Comparison of ENCODE assay signal across 16 mouse cellular contexts in genomic region chr13:42054138-42054537, GRCm38 (mm10). TPM values are rescaled to one million over a fixed set of nuclear protein-coding genes. Genes with fewer than 3 reads are reported as not detected.
DNase-seq lines count a peak whose midpoint lies in the region; ATAC-seq and TF ChIP-seq lines count a peak whose summit lies in the region.
"Had no signal": no experiment of that assay in that cellular context is flagged by ENCODE, and none has a peak within 500 bp of the region (broad histone marks: within the 10 kb centered on the region; RNA-seq: fewer than 3 reads in every experiment).

No protein-coding gene starts in this region.

- H3K36me3 ChIP-seq in forebrain, embryonic 14.5 days (ENCODE audit: control insufficient read depth, insufficient read depth, low read length): peaks cover 19% of the 10 kb centered on the region
- H3K36me3 ChIP-seq in forebrain, embryonic 13.5 days (ENCODE audit: poor library complexity, severe bottlenecking): peaks cover 22% of the 10 kb centered on the region
- H3K36me3 ChIP-seq in lung, postnatal 0 days (ENCODE audit: insufficient read depth, low read length): peaks cover 18% of the 10 kb centered on the region; the same call in 1 of the 2 replicates
- H3K36me3 ChIP-seq in liver, embryonic 15.5 days (replicated peaks): peaks cover 11% of the 10 kb centered on the region; the same call in 1 of the 2 replicates
- 0 out of 2 replicates have a peak, but pooled peaks cover 3% of the 10 kb centered on the region for H3K36me3 ChIP-seq in thymus, adult 2 months (ENCODE audit: control insufficient read depth, insufficient read depth, low read length)

- no peak for DNase-seq in forebrain, embryonic 14.5 days (ENCODE audit: low spot score)
- DNase-seq in lung, postnatal 0 days (ENCODE audit: low spot score): peak; percentile 24
- DNase-seq in lung, postnatal 10 days: no peak
- peak; percentile 48 for DNase-seq in c-Kit-positive CD71-positive TER-119-negative erythroid progenitor cells, embryonic 14.5 days (ENCODE audit: low read depth)
- no peak for DNase-seq in cerebellum, adult 8-10 months
- no peak for DNase-seq in thymus, adult 2 months
- DNase-seq: cerebellum, adult 9-10 months; kidney, adult 18-20 months; kidney, postnatal 36 days; liver, embryonic 13.5 days; right cerebral cortex, postnatal 14 days; thymus, postnatal 36 days had no signal

- no peak for TF ChIP-seq EP300 in lung, postnatal 0 days (IDR thresholded peaks at IDR 0.05)

- H3K27me3 ChIP-seq in forebrain, embryonic 14.5 days (replicated peaks; ENCODE audit: control insufficient read depth, insufficient read depth, low read length): no peaks in the 10 kb centered on the region
- H3K27me3 ChIP-seq in forebrain, embryonic 13.5 days: no peaks in the 10 kb centered on the region
- H3K27me3 ChIP-seq in lung, postnatal 0 days (replicated peaks; ENCODE audit: insufficient read depth, low read length): no peaks in the 10 kb centered on the region
- H3K27me3 ChIP-seq in liver, embryonic 15.5 days: no peaks in the 10 kb centered on the region
- H3K27me3 ChIP-seq in thymus, adult 2 months (ENCODE audit: control insufficient read depth, insufficient read depth, low read length): no peaks in the 10 kb centered on the region
- H3K27me3 ChIP-seq: forebrain, embryonic 15.5 days; liver, embryonic 13.5 days had no signal

- no peak overlapping the region for H3K4me3 ChIP-seq in forebrain, embryonic 14.5 days (ENCODE audit: low read depth, low read length)
- H3K4me3 ChIP-seq in forebrain, embryonic 13.5 days: no peak overlapping the region
- no peak overlapping the region for H3K4me3 ChIP-seq in lung, postnatal 0 days (ENCODE audit: low read depth, low read length)
- H3K4me3 ChIP-seq in liver, embryonic 15.5 days (replicated peaks): 0 out of 2 replicates have a peak overlapping the region, but pooled peaks have one; percentile 2
- H3K4me3 ChIP-seq in thymus, adult 2 months (ENCODE audit: control insufficient read depth, insufficient read depth, low read length): no peak overlapping the region

- TF ChIP-seq CTCF in lung, postnatal 0 days (IDR thresholded peaks at IDR 0.05): no peak
- no peak for TF ChIP-seq CTCF in thymus, adult 2 months (IDR thresholded peaks at IDR 0.05; ENCODE audit: borderline replicate concordance, control insufficient read depth, extremely low read depth, insufficient read depth, low read length, poor library complexity)

- no peak for ATAC-seq in forebrain, embryonic 14.5 days
- no peak for ATAC-seq in forebrain, embryonic 13.5 days
- no peak for ATAC-seq in lung, postnatal 0 days
- ATAC-seq in liver, embryonic 15.5 days (ENCODE audit: insufficient read depth): no peak
- ATAC-seq: forebrain, embryonic 15.5 days had no signal

- no peaks in the 10 kb centered on the region for H3K9me3 ChIP-seq in forebrain, embryonic 14.5 days (replicated peaks; ENCODE audit: control insufficient read depth, low read length)
- no peaks in the 10 kb centered on the region for H3K9me3 ChIP-seq in forebrain, embryonic 13.5 days (replicated peaks)
- no peaks in the 10 kb centered on the region for H3K9me3 ChIP-seq in lung, postnatal 0 days (ENCODE audit: low read length)
- no peaks in the 10 kb centered on the region for H3K9me3 ChIP-seq in liver, embryonic 15.5 days (replicated peaks)
- H3K9me3 ChIP-seq: forebrain, embryonic 15.5 days; liver, embryonic 13.5 days had no signal

- no peak for TF ChIP-seq POLR2A in thymus, adult 2 months (IDR thresholded peaks at IDR 0.05; ENCODE audit: control insufficient read depth, extremely low read depth, insufficient read depth, low read length, poor library complexity)

- peaks cover 10% of the 10 kb centered on the region for H3K4me1 ChIP-seq in forebrain, embryonic 14.5 days (ENCODE audit: control insufficient read depth, insufficient read depth, low read length)
- peaks cover 35% of the 10 kb centered on the region for H3K4me1 ChIP-seq in forebrain, embryonic 13.5 days
- H3K4me1 ChIP-seq in lung, postnatal 0 days (ENCODE audit: insufficient read depth, low read depth, low read length): no peaks in the 10 kb centered on the region; the same call in 1 of the 2 replicates
- peaks cover 46% of the 10 kb centered on the region for H3K4me1 ChIP-seq in liver, embryonic 15.5 days (replicated peaks)
- peaks cover 3% of the 10 kb centered on the region; the same call in 1 of the 2 replicates for H3K4me1 ChIP-seq in thymus, adult 2 months (replicated peaks; ENCODE audit: control insufficient read depth, insufficient read depth, low read length)

- peak overlapping the region; percentile 86; the same call in 1 of the 2 replicates for H3K4me2 ChIP-seq in forebrain, embryonic 14.5 days (ENCODE audit: low read length)
- H3K4me2 ChIP-seq in forebrain, embryonic 13.5 days: no peak overlapping the region
- no peak overlapping the region for H3K4me2 ChIP-seq in lung, postnatal 0 days (replicated peaks; ENCODE audit: low read depth, low read length)
- peak overlapping the region; percentile 98; the same call in 1 of the 2 replicates for H3K4me2 ChIP-seq in liver, embryonic 15.5 days

- WGBS in forebrain, embryonic 14.5 days: 50% methylated on average over 3 of the region's 3 CpGs
- WGBS in forebrain, embryonic 13.5 days: 57% methylated on average over 3 of the region's 3 CpGs
- WGBS in lung, postnatal 0 days: 35% methylated on average over 3 of the region's 3 CpGs
- 7% methylated on average over 3 of the region's 3 CpGs for WGBS in liver, embryonic 15.5 days (ENCODE audit: insufficient replicate concordance)
- WGBS in thymus, adult 2 months: 92% methylated on average over 3 of the region's 3 CpGs

- no peak overlapping the region for H3K9ac ChIP-seq in forebrain, embryonic 14.5 days (ENCODE audit: low read length)
- no peak overlapping the region for H3K9ac ChIP-seq in forebrain, embryonic 13.5 days
- H3K9ac ChIP-seq in lung, postnatal 0 days (replicated peaks; ENCODE audit: low read depth): no peak overlapping the region
- no peak overlapping the region for H3K9ac ChIP-seq in liver, embryonic 15.5 days

- no peak overlapping the region for H3K27ac ChIP-seq in forebrain, embryonic 14.5 days (ENCODE audit: low read depth, low read length)
- no peak overlapping the region for H3K27ac ChIP-seq in forebrain, embryonic 13.5 days
- no peak overlapping the region for H3K27ac ChIP-seq in lung, postnatal 0 days (ENCODE audit: low read length)
- no peak overlapping the region for H3K27ac ChIP-seq in liver, embryonic 15.5 days (replicated peaks)
- H3K27ac ChIP-seq in thymus, adult 2 months (ENCODE audit: control insufficient read depth, insufficient read depth, low read length): no peak overlapping the region
- H3K27ac ChIP-seq: macrophage had no signal

RNA-seq across cellular contexts. Expression of gene Hivep1, which starts 2.3 kb away (rescaled TPM):
- 12.0 and 16.0 TPM in 2 replicates for polyA plus RNA-seq in forebrain, embryonic 14.5 days (2014; fragmentation: Nextera tagmentation; extraction: Ambion mirVana)
- 16.4 and 16.8 TPM in 2 replicates for polyA plus RNA-seq in forebrain, embryonic 13.5 days (2015; fragmentation: Nextera tagmentation; extraction: Ambion mirVana)
- polyA plus RNA-seq in lung, postnatal 0 days (2015; fragmentation: Nextera tagmentation; extraction: Ambion mirVana): 7.7 and 11.3 TPM in 2 replicates
- polyA plus RNA-seq in liver, embryonic 15.5 days (2015; fragmentation: Nextera tagmentation; extraction: Ambion mirVana): 2.0 and 2.8 TPM in 2 replicates
- 34.9 and 47.5 TPM in 2 replicates for polyA plus RNA-seq in thymus, adult 2 months (2012; rRNA removed)

Comparison
In these comparisons a context has a peak if more than half of its experiments do, and no peak if none do; other contexts are left out.
1. DNase-seq: peak in lung, postnatal 0 days (single experiment) and c-Kit-positive CD71-positive TER-119-negative erythroid progenitor cells, embryonic 14.5 days (single experiment); none in forebrain, embryonic 14.5 days (single experiment), lung, postnatal 10 days (single experiment), cerebellum, adult 8-10 months (single experiment) and thymus, adult 2 months (single experiment).
2. H3K4me2 ChIP-seq: peak in forebrain, embryonic 14.5 days (single experiment) and liver, embryonic 15.5 days (single experiment); none in forebrain, embryonic 13.5 days (single experiment) and lung, postnatal 0 days (single experiment).